Mouse (Mus musculus) heart, adult 2 months (tissue): ENCODE data around the gene Rsph3b.
"Not testable (repeated sequence)": the region's sequence is repeated elsewhere in the genome, so short reads cannot be mapped to it uniquely, and the experiment has no call there.

Experiments used
- CTCF ChIP-seq: fragments of 200-600 bp; IDR thresholded peaks from 2 replicates; pipeline ENCODE4 v1.8.1; 2022; ENCODE audit warnings: antibody characterized with exemption, mild to moderate bottlenecking, moderate library complexity
- EP300 ChIP-seq: fragments of 200-500 bp; IDR thresholded peaks from 2 replicates; pipeline ENCODE4 v1.6.1; 2011; ENCODE audit warnings: low read depth, low read length, control low read depth; ENCODE audit not compliant: insufficient read depth
- POLR2A ChIP-seq: fragments of 200-500 bp; IDR thresholded peaks from 2 replicates; pipeline ENCODE4 v1.6.1; 2011; ENCODE audit warnings: mild to moderate bottlenecking, low read depth, low read length, control low read depth; ENCODE audit not compliant: insufficient read depth

DNA sequence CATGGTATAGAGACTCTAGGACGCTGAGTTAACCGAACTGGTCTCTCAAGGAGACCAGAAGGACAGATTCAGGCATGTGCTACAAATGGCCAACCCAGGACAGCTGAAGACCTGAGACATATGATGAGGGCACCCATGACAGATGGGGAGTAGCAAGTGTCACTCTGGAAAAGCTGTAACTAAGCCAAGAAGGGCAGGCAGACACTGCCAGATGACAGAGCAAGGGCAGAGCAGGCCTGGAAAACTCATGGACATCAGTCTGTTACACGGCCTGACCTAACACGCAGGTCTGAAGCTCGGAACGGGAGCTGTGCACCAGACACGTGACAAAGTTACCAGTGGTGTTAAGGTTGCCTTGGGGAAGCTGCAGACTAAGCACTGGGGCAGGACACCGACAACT is 10.4 kb upstream of the Rsph3b start:
- not testable (repeated sequence) for TF ChIP-seq POLR2A, CTCF, EP300
